Mouse (Mus musculus): ENCODE measurements around the gene Slc16a2. TPM values are rescaled to one million over a fixed set of nuclear protein-coding genes. Genes with fewer than 3 reads are reported as not detected.
"Not testable (repeated sequence)": the region's sequence is repeated elsewhere in the genome, so short reads cannot be mapped to it uniquely, and the experiment has no call there.

The Slc16a2 gene
- total RNA-seq, 2 experiments from 2014 or later = 3.1 to 4.4 TPM

- DNase-seq = no peak
Observed at GRCm38 (mm10) chrX:103734041-103734625, 87.7 kb downstream of the Slc16a2 start.

DNA sequence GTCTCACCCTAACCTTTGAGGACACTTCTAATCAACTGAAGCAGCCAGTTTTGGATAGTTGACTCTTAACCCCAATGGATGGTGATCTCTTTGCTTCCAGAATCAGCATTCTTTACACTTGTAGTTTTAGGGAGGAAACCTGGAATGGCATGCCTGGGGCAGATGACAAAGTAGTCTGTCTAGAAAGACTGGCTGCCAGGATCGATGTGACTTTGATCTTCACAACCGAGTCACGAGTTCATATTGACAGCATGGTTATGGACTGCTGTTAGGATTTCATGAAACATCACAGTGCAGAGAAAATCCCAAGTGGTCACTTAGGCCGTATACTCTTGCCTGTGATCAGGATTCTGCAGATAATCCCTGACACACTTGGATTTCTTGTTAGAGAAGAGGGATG, 88.7 kb downstream of the Slc16a2 start:
- DNase-seq = no peak

DNA sequence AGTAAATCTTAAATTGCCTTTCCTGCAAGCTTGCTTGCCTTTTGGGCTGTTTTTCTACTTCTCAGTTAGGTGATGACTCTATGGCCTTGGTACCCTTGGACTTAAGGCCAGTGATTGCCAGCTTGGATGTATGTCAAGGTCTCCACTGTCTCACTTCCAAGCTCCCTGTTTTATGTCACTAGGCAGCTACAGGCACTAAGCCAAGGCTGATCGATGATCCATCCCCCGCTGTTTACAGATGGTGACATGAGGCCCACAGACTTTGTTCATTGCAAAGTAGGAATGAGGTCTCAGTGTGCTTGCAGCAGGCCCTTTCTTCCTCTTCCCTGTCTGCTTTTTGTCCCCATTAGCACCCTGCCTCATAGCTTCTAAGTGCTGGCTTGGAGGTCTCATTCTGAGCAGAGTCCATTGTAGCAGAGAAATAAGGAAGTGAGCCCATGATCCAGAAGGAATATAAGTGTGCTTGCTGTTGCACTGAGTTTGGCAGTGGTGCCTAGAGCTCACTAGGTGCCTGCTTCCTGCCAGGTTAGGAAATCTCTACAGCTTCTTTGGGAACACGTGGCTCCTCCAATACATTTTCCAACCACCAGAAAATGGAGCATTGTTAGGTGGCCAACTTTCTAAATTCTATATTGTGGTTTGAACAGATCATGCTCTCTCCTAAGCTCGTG, 89.6 kb downstream of the Slc16a2 start:
- no peak for DNase-seq

- no peak for DNase-seq
Observed at GRCm38 (mm10) chrX:103722437-103722836, 99.3 kb downstream of the Slc16a2 start.

- no peak for DNase-seq
Observed at GRCm38 (mm10) chrX:103719618-103720185, 102.1 kb downstream of the Slc16a2 start.

DNA sequence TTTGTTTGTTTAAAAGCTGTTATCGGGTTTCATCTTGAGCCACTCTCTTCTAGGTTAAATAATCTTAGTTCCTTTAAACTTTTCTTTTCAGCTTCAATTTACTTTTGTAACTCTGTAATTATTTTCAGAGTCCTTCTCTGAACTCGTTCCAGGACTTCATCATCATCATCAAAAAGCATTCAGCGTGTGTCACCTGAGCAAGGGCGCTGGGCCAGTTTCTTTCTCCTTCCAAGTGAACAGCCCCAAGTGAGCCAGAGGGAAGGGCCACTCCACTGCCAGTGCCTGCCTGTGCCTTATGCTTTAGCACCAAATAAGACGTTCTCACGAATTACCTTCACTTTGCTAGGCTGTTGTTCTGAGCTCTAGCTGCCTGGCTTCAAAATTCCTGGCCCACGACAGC, 108.9 kb downstream of the Slc16a2 start:
- DNase-seq = no peak

DNA sequence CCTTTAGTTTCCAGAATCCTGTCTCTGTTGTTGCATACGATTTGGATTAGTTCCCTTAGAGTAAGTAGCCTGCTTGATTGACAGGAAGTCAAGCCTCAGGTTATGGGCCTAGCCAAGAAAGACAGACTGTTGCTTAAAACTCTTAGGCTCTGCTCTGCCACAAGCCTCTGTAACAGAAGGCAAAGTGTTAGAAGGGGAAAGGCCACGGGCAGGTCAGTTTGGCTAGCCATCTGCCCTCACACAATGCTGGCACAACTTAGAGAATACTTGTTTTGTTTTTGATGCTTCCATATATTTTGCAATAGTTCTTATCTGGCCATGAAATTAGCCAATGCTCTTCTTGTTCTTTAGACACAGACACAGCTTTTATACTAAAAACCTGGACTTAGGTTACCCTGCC, 112.1 kb downstream of the Slc16a2 start:
- no peak for DNase-seq

DNA sequence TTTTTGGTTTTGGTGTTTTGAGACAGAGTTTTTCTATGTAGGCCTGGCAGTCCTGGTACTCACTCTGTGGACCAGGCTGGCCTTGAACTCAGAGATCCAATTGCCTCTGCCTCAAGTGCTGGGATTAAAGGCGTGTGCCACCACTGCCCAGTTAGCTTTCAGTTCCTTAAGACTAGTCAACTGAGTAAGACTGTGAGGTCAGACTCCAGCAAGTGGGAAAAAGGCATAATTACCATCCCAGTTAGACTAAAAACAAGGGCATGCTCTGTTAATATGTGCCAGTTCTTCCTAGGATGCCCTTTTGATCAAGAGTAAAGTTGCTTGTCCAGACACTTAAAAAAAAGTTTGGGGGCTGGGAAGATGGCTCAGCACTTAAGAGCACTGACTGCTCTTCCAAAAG, 113.2 kb downstream of the Slc16a2 start:
- DNase-seq = no peak

DNA sequence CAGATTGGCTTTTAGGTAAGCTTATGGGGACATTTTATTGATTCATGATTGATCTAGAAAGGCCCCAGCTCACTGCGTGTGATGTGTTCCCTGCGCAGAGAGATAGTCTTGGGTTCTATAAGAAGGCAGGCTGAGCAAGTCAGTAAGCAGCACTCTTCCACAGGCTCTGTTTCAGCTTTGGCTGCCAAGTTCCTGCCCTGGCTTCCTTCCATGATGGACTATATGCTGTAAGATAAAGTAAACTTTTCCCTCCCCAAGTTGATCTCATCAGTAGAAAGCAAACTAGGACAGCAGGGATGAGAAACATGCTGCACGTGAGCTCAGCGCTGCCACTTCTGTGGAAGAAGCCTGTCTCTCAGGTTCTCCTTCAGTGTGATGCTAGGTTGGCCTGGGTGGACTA, 117.2 kb downstream of the Slc16a2 start:
- no peak for DNase-seq

GRCm38 (mm10) chrX:103704024-103704423, 117.8 kb downstream of the Slc16a2 start:
- DNase-seq = no peak

GRCm38 (mm10) chrX:103697796-103698195, 124.0 kb downstream of the Slc16a2 start:
- DNase-seq = no peak

GRCm38 (mm10) chrX:103696081-103696519, 125.7 kb downstream of the Slc16a2 start:
- DNase-seq = no peak

- peak; percentile 50 for DNase-seq
Observed at GRCm38 (mm10) chrX:103695165-103695996, 126.4 kb downstream of the Slc16a2 start.

- DNase-seq = no peak
Observed at GRCm38 (mm10) chrX:103694787-103695164, 127.0 kb downstream of the Slc16a2 start.

- DNase-seq = no peak
Observed at GRCm38 (mm10) chrX:103694381-103694780, 127.4 kb downstream of the Slc16a2 start.

- DNase-seq = no peak
Observed at GRCm38 (mm10) chrX:103692916-103693315, 128.9 kb downstream of the Slc16a2 start.

DNA sequence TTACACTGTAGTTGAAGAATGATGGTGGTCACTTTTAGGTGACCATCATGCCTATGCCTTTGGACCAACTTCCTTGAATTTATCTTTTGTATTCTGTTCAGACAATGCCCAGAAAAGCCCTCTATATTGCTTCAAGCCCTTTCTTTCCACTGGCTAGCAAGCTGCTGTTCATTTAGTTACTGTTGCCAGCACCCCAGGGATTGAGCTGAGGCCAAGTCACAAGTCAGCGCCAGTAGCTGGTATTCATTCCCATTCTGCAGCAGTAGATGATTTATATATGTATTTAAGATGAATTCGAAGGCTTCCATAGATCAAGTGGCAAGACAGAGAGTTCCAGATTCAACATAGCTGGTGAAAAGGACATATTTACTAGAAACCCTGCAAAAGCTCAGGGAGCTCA, 133.2 kb downstream of the Slc16a2 start:
- DNase-seq = no peak

- no peak for DNase-seq
Observed at GRCm38 (mm10) chrX:103674674-103675073, 147.1 kb downstream of the Slc16a2 start.

DNA sequence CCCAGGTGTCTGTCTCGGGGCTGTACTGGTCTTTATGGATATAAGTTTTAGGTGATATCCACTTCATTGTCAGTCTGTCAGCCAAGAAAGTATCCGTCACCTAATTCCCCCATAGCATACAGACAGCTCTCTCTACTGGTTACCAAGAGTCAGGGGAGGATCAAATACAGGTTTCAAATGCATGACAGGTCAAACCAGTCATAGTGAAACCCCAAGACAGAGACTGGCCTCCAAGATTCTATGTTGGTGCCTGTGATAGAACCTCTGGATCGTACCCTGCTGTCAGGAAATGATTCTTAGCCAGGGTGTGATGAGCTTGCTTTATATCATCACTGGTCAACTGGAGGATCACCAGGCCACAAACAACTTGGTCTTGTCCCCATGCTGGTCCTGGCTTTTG, 148.0 kb downstream of the Slc16a2 start:
- no peak for DNase-seq

DNA sequence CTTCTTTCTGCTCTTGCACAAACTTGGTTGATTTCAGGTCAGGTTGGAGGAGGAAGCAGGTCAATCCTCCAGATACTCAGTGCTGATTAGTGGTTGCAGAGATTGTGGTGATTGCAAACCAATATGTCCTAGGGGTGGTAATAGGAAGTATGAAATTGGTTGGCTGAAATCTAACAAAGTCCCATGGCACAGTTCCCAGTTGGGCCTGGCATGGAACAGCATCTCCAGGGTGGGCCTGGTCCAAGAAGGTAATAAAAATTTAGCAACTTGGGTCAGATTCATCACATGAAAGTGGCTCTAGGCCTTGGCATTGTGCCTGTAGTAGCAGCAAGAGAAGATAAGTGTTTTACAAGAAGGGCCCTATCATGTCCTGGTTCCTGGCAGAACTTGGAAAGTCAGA, 151.5 kb downstream of the Slc16a2 start:
- no peak for DNase-seq

DNA sequence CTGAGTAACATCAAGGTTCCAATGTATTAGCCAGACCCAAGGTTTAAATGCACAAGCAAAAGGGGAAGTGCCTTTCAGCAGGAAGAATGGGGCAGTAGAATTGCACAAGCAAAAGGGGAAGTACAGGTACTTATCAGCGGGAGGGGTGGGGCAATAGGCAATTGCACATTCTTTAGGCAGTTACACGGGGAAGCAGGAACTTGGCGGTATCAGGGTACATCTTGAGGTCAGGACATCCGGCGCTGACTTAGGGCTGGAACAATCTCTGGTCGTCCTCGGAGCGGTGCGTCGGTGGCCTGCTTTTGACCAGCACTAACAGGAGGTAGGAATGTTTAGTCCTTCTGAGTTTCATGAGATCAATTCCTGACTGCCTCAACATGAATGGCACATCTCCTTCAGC, 157.3 kb downstream of the Slc16a2 start:
- DNase-seq = not testable (repeated sequence)

DNA sequence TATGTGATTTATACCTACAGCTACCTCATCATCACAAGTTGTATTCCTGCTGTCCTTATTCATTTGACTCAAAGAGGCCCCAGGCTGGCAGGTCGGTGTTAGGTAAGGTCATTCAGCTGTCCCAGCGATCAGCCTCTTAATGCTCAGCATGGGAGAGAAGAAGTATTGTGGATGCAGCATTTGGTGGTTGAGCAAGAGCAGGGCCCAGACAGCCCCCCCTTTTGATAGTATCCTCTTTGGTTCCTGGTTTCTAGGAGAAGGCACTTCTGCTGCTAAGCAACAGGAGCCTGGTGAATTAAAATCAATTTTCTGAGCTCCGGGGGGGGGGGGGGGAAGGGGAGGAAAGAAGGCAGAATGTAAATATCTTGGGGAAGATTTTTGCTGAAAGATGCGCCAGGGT, 162.8 kb downstream of the Slc16a2 start:
- DNase-seq = no peak

DNA sequence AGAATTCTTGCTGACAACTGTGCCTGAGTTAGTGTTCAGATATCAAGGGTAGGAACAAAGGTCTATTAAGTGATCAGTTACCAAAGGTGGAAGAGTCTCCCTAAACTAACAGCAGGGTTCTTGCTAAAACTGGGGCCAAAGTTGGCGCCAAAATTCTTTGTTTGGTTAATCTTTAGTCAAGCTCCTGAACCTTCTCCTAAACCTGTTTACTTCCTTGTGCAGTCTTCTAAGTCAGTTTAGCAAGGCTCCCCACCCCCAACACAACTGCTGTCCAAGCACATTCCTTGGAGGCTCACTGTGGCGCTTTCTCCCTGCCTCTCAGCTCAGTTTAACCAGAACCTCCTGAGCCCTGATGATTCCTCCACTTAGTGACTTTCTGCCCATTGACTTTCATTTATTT, 168.8 kb downstream of the Slc16a2 start:
- no peak for DNase-seq
